14 mouse cellular contexts compared by ENCODE assay signal in genomic region chr2:119238671-119239070, GRCm38 (mm10). TPM values are rescaled to one million over a fixed set of nuclear protein-coding genes. Genes with fewer than 3 reads are reported as not detected.
DNase-seq lines count a peak whose midpoint lies in the region; ATAC-seq and TF ChIP-seq lines count a peak whose summit lies in the region.
"Had no signal": no experiment of that assay in that cellular context is flagged by ENCODE, and none has a peak within 500 bp of the region (broad histone marks: within the 10 kb centered on the region; RNA-seq: fewer than 3 reads in every experiment).

No protein-coding gene starts in this region.

- H3K9me3 ChIP-seq in lung, embryonic 14.5 days (ENCODE audit: low read depth, low read length) = no peaks in the 10 kb centered on the region
- H3K9me3 ChIP-seq in midbrain, embryonic 14.5 days (ENCODE audit: control insufficient read depth, low read length) = no peaks in the 10 kb centered on the region
- H3K9me3 ChIP-seq: hindbrain, embryonic 15.5 days; neural tube, embryonic 12.5 days had no signal

- peak overlapping the region; percentile 60 for H3K4me3 ChIP-seq in lung, adult 2 months (replicated peaks; ENCODE audit: extremely low read depth, low read depth, low read length)
- peak overlapping the region; percentile 82 for H3K4me3 ChIP-seq in kidney, adult 2 months (ENCODE audit: insufficient read depth, low read depth, low read length)
- peak overlapping the region; percentile 53 for H3K4me3 ChIP-seq in lung, embryonic 14.5 days (ENCODE audit: low read depth, low read length)
- no peak overlapping the region for H3K4me3 ChIP-seq in midbrain, embryonic 14.5 days (replicated peaks; ENCODE audit: low read depth, low read length)

- peak; percentile 35 for DNase-seq in lung, adult 2 months
- no peak for DNase-seq in lung, postnatal 10 days
- peak; percentile 56 for DNase-seq in kidney, adult 2 months
- no peak for DNase-seq in lung, embryonic 14.5 days
- peak; percentile 58 to 80 for DNase-seq in urinary bladder, postnatal 36 days (ENCODE audit: low spot score in 2 of 2)
- no peak for DNase-seq in cerebellum, postnatal 36 days
- DNase-seq in midbrain, embryonic 14.5 days = no peak
- DNase-seq: adrenal gland, adult 8-10 months; layer of hippocampus, postnatal 36 days had no signal

- peak; percentile 45; the same call in 1 of the 2 replicates for TF ChIP-seq POLR2A in lung, adult 2 months (IDR thresholded peaks at IDR 0.05; ENCODE audit: borderline replicate concordance, extremely low read depth, low read depth, low read length)
- no peak for TF ChIP-seq POLR2A in kidney, adult 2 months (IDR thresholded peaks at IDR 0.05; ENCODE audit: low read depth, low read length)

- H3K27me3 ChIP-seq in kidney, adult 2 months (replicated peaks; ENCODE audit: control insufficient read depth, insufficient read depth, low read length) = no peaks in the 10 kb centered on the region
- peaks cover 36% of the 10 kb centered on the region for H3K27me3 ChIP-seq in lung, embryonic 14.5 days (ENCODE audit: insufficient read depth, low read length)
- peaks cover 45% of the 10 kb centered on the region for H3K27me3 ChIP-seq in midbrain, embryonic 14.5 days (ENCODE audit: control insufficient read depth, insufficient read depth, low read length)

- H3K4me2 ChIP-seq in lung, embryonic 14.5 days = peak overlapping the region; percentile 73
- H3K4me2 ChIP-seq in midbrain, embryonic 14.5 days (ENCODE audit: low read length) = no peak overlapping the region

- TF ChIP-seq CTCF in lung, adult 2 months (IDR thresholded peaks at IDR 0.05; ENCODE audit: insufficient read depth, low read length) = no peak
- no peak for TF ChIP-seq CTCF in kidney, adult 2 months (conservative IDR thresholded peaks at IDR 0.05; ENCODE audit: insufficient read depth, insufficient read length, low read depth, low read length)
- TF ChIP-seq CTCF in lung, embryonic 14.5 days (IDR thresholded peaks at IDR 0.05; ENCODE audit: low read depth) = no peak

- no peaks in the 10 kb centered on the region for H3K4me1 ChIP-seq in lung, adult 2 months (ENCODE audit: control insufficient read depth, insufficient read depth, low read length)
- peaks cover 20% of the 10 kb centered on the region; the same call in 1 of the 2 replicates for H3K4me1 ChIP-seq in kidney, adult 2 months (ENCODE audit: control insufficient read depth, insufficient read depth, low read length)
- H3K4me1 ChIP-seq in lung, embryonic 14.5 days (ENCODE audit: insufficient read depth) = no peaks in the 10 kb centered on the region
- H3K4me1 ChIP-seq in midbrain, embryonic 14.5 days (ENCODE audit: control insufficient read depth, insufficient read depth, low read length) = peaks cover 7% of the 10 kb centered on the region

- H3K36me3 ChIP-seq in kidney, adult 2 months (ENCODE audit: control insufficient read depth, insufficient read depth, low read length) = no peaks in the 10 kb centered on the region; the same call in 1 of the 2 replicates
- no peaks in the 10 kb centered on the region for H3K36me3 ChIP-seq in lung, embryonic 14.5 days (ENCODE audit: insufficient read depth)
- no peaks in the 10 kb centered on the region for H3K36me3 ChIP-seq in midbrain, embryonic 14.5 days (ENCODE audit: control insufficient read depth, insufficient read depth, low read length)
- H3K36me3 ChIP-seq: hindbrain, embryonic 15.5 days; neural tube, embryonic 12.5 days had no signal

- H3K9ac ChIP-seq in lung, embryonic 14.5 days = peak overlapping the region; percentile 16; the same call in 1 of the 2 replicates
- H3K9ac ChIP-seq in midbrain, embryonic 14.5 days (replicated peaks; ENCODE audit: low read length) = no peak overlapping the region
- H3K9ac ChIP-seq: hindbrain, embryonic 15.5 days; neural tube, embryonic 12.5 days had no signal

- peak; percentile 25; the same call in 1 of the 2 replicates for ATAC-seq in lung, embryonic 14.5 days (ENCODE audit: insufficient read depth)
- no peak for ATAC-seq in monocyte, adult 5-6 weeks (replicated peaks; ENCODE audit: insufficient number of reproducible peaks, low FRiP score, low TSS enrichment, poor library complexity, severe bottlenecking)
- no peak for ATAC-seq in midbrain, embryonic 14.5 days (ENCODE audit: low FRiP score, low TSS enrichment)
- ATAC-seq: forebrain, embryonic 16.5 days had no signal

- 51% methylated on average over 2 of the region's 2 CpGs for WGBS in lung, adult 2 months
- 56% methylated on average over 2 of the region's 2 CpGs for WGBS in kidney, adult 2 months
- 36% methylated on average over 2 of the region's 2 CpGs for WGBS in lung, embryonic 14.5 days
- WGBS in midbrain, embryonic 14.5 days = 73% methylated on average over 2 of the region's 2 CpGs

- H3K27ac ChIP-seq in kidney, adult 2 months (ENCODE audit: insufficient read depth, low read depth, low read length) = peak overlapping the region; percentile 91
- H3K27ac ChIP-seq in lung, embryonic 14.5 days (ENCODE audit: low read depth) = no peak overlapping the region
- H3K27ac ChIP-seq in midbrain, embryonic 14.5 days (replicated peaks; ENCODE audit: low read depth, low read length) = no peak overlapping the region
- H3K27ac ChIP-seq: hindbrain, embryonic 15.5 days; neural tube, embryonic 12.5 days had no signal

RNA-seq across cellular contexts. Expression of gene Spint1, which starts 1.5 kb away (rescaled TPM):
- 47.7 and 51.0 TPM in 2 replicates for polyA plus RNA-seq in lung, adult 2 months (2012; rRNA removed)
- 86.7 and 91.1 TPM in 2 replicates for polyA plus RNA-seq in kidney, adult 2 months (2012; rRNA removed)
- 25.4 and 25.5 TPM in 2 replicates for polyA plus RNA-seq in lung, embryonic 14.5 days (2014; fragmentation: Nextera tagmentation; extraction: Ambion mirVana)
- 1.5 TPM in 1 of 3 replicates, not detected in the others for total RNA-seq in monocyte, adult 5-6 weeks (2017)
- polyA plus RNA-seq in midbrain, embryonic 14.5 days (2014; fragmentation: Nextera tagmentation; extraction: Ambion mirVana) = 0.26 and 0.74 TPM in 2 replicates

RNA-seq across cellular contexts. Expression of gene Ppp1r14d, which starts 9.0 kb away (rescaled TPM):
- polyA plus RNA-seq in lung, adult 2 months (2012; rRNA removed) = 1.1 and 1.9 TPM in 2 replicates
- 1.6 and 1.9 TPM in 2 replicates for polyA plus RNA-seq in kidney, adult 2 months (2012; rRNA removed)
- 0.41 and 0.42 TPM in 2 replicates for polyA plus RNA-seq in lung, embryonic 14.5 days (2014; fragmentation: Nextera tagmentation; extraction: Ambion mirVana)
- total RNA-seq in monocyte, adult 5-6 weeks (2017) = not detected in 3 replicates
- polyA plus RNA-seq in midbrain, embryonic 14.5 days (2014; fragmentation: Nextera tagmentation; extraction: Ambion mirVana) = not detected in 2 replicates
- total RNA-seq: adrenal gland, adult 8-10 months; layer of hippocampus, postnatal 36 days had no signal
- polyA plus RNA-seq: forebrain, embryonic 16.5 days; hindbrain, embryonic 15.5 days; liver, embryonic 11.5 days; neural tube, embryonic 12.5 days had no signal

RNA-seq across cellular contexts. Expression of gene Dnajc17, which starts 30.1 kb away (rescaled TPM):
- 2.7 and 4.1 TPM in 2 replicates for polyA plus RNA-seq in lung, adult 2 months (2012; rRNA removed)
- polyA plus RNA-seq in kidney, adult 2 months (2012; rRNA removed) = 3.4 and 4.6 TPM in 2 replicates
- polyA plus RNA-seq in lung, embryonic 14.5 days (2014; fragmentation: Nextera tagmentation; extraction: Ambion mirVana) = 17.8 and 19.0 TPM in 2 replicates
- total RNA-seq in monocyte, adult 5-6 weeks (2017) = 35.4 to 53.6 TPM (median 46.3 TPM) in 3 replicates
- 21.8 and 27.8 TPM in 2 replicates for polyA plus RNA-seq in midbrain, embryonic 14.5 days (2014; fragmentation: Nextera tagmentation; extraction: Ambion mirVana)

RNA-seq across cellular contexts. Expression of gene Zfyve19, which starts 30.3 kb away (rescaled TPM):
- 29.8 and 36.1 TPM in 2 replicates for polyA plus RNA-seq in lung, adult 2 months (2012; rRNA removed)
- polyA plus RNA-seq in kidney, adult 2 months (2012; rRNA removed) = 39.1 and 43.2 TPM in 2 replicates
- 49.6 and 50.5 TPM in 2 replicates for polyA plus RNA-seq in lung, embryonic 14.5 days (2014; fragmentation: Nextera tagmentation; extraction: Ambion mirVana)
- total RNA-seq in monocyte, adult 5-6 weeks (2017) = 8.2 to 38.8 TPM (median 16.5 TPM) in 3 replicates
- 57.3 and 58.7 TPM in 2 replicates for polyA plus RNA-seq in midbrain, embryonic 14.5 days (2014; fragmentation: Nextera tagmentation; extraction: Ambion mirVana)

RNA-seq across cellular contexts. Expression of gene Rhov, which starts 32.4 kb away (rescaled TPM):
- polyA plus RNA-seq in lung, adult 2 months (2012; rRNA removed) = 1.6 and 3.0 TPM in 2 replicates
- 5.9 and 7.8 TPM in 2 replicates for polyA plus RNA-seq in kidney, adult 2 months (2012; rRNA removed)
- 0.11 and 0.24 TPM in 2 replicates for polyA plus RNA-seq in lung, embryonic 14.5 days (2014; fragmentation: Nextera tagmentation; extraction: Ambion mirVana)
- total RNA-seq in monocyte, adult 5-6 weeks (2017) = 0.48 TPM in 1 of 3 replicates, not detected in the others
- polyA plus RNA-seq in midbrain, embryonic 14.5 days (2014; fragmentation: Nextera tagmentation; extraction: Ambion mirVana) = 19.9 and 27.1 TPM in 2 replicates
- polyA plus RNA-seq: liver, embryonic 11.5 days had no signal

Comparison
In these comparisons a context has a peak if more than half of its experiments do, and no peak if none do; other contexts are left out.
1. DNase-seq: peak in lung, adult 2 months (single experiment), kidney, adult 2 months (single experiment) and urinary bladder, postnatal 36 days (2 of 2); none in lung, postnatal 10 days (single experiment), lung, embryonic 14.5 days (single experiment), cerebellum, postnatal 36 days (0 of 2) and midbrain, embryonic 14.5 days (single experiment).
2. RNA of gene Spint1, which starts 1.5 kb away (polyA plus RNA-seq): 86.7 to 91.1 TPM in kidney, adult 2 months, 47.7 to 51.0 TPM in lung, adult 2 months and 25.4 to 25.5 TPM in lung, embryonic 14.5 days; 0.26 to 0.74 TPM in midbrain, embryonic 14.5 days; every median in the first group is over 10 times any median in the second.